Mouse (Mus musculus): ENCODE measurements around the gene Kctd7.

The Kctd7 gene

GRCm38 (mm10) chr5:130190909-130191308 is 46.2 kb downstream of the Kctd7 start:
- CTCF ChIA-PET: no interaction called here

GRCm38 (mm10) chr5:130191865-130192264 is 47.2 kb downstream of the Kctd7 start:
- CTCF ChIA-PET: no interaction called here

- CTCF ChIA-PET: no interaction called here
These were observed 47.8 kb downstream of the Kctd7 start for GRCm38 (mm10) chr5:130192356-130192944.

- CTCF ChIA-PET: no interaction called here
These were observed 49.1 kb downstream of the Kctd7 start for GRCm38 (mm10) chr5:130193760-130194159.

- CTCF ChIA-PET: interaction anchor here (0.9 kb wide), 1 partner anchor 22 kb away, joined by 3 read pairs; no protein-coding TSS in a partner anchor
These were observed 51.6 kb downstream of the Kctd7 start for GRCm38 (mm10) chr5:130196307-130196706.

- CTCF ChIA-PET: no interaction called here
These were observed 52.8 kb downstream of the Kctd7 start for GRCm38 (mm10) chr5:130197454-130197853.

GRCm38 (mm10) chr5:130197981-130198380 is 53.3 kb downstream of the Kctd7 start:
- CTCF ChIA-PET: no interaction called here

GRCm38 (mm10) chr5:130200233-130201029 is 55.8 kb downstream of the Kctd7 start:
- CTCF ChIA-PET: no interaction called here

- CTCF ChIA-PET: no interaction called here
These were observed 59.3 kb downstream of the Kctd7 start for GRCm38 (mm10) chr5:130203948-130204347.

GRCm38 (mm10) chr5:130204560-130204959 is 59.9 kb downstream of the Kctd7 start:
- CTCF ChIA-PET: no interaction called here
